Mouse (Mus musculus): ENCODE measurements around the gene Klf11.
"Not testable (repeated sequence)": the region's sequence is repeated elsewhere in the genome, so short reads cannot be mapped to it uniquely, and the experiment has no call there.

Gene Klf11

DNA sequence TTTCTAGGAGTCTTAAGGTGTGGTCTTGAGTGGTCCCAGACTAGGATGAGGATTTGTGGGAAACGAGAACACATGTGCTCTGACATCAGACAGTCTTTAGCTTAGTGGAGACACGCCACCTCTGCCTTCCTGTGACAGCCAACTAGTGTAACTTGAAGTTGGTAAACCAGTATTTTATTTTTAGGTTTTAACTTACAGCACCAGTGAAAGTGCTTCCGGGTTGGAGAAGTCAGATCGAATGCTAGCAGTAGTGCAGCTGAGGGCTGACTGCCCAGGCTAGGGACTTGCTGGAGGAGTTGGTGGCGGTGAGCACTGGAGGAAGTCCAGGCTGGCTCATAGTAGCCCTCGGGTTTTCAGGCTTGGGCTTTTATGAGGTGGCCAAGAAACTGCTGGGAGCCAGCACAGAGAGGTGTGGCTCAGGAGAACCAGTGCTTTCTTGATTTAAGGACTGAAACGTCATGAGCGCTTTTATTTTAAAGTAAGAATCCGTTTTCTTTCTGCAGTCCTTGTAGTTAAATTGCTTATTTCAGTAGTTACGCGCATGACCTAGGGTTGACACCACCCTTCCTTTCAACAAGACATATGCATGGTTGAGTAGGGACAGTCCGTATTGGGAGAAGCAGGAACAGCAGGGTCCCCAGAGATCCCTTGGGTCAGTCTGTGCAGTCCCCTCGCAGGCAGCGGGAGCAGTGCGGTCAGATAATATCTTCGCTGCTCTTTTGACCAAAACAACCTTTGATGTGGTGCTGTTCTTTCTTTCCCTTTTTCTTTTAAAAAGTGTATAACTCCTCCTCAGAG, 3.2 kb downstream of the Klf11 start:
- no peak for DNase-seq (ENCODE audit: low read depth, low spot score)

DNA sequence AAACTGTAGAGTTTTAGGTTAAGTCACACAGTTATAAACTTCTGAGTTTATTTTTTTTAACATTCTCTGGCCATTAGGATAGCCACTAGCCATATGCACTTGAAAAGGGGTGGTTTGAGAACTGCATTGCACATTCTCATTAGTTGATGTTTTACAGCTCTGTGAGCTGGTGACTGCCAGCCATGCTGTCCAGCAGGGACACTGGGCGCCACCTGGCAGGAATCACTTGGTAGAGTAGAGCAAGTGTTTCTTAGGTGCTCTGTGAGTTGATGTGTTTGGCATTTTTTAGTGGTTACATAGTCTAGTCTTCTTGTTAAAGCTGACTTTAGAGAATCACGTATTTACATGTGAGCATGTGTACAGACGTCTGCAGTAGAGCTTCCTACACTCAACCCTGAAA, 5.4 kb downstream of the Klf11 start:
- DNase-seq (ENCODE audit: low read depth, low spot score): no peak

DNA sequence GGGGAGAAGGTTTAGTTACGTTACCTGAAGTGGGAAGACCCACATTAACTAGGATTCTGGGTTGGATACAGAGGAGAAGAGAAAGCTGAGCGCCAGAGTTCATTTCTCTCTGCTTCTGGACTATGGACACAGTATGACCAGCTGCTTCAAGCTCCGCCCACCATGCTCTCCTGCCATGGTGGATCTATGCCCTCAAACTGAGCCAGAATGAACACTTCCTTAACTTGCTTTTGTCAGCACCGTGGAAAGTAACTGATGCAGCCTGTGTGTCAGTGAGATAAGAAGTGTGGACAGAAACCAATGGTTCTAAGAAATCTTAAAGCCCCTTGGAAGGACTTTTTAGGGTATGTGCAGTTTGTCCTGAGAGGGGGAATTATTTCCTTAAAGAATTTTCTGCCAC, 7.9 kb downstream of the Klf11 start:
- no peak for DNase-seq (ENCODE audit: low read depth, low spot score)

DNA sequence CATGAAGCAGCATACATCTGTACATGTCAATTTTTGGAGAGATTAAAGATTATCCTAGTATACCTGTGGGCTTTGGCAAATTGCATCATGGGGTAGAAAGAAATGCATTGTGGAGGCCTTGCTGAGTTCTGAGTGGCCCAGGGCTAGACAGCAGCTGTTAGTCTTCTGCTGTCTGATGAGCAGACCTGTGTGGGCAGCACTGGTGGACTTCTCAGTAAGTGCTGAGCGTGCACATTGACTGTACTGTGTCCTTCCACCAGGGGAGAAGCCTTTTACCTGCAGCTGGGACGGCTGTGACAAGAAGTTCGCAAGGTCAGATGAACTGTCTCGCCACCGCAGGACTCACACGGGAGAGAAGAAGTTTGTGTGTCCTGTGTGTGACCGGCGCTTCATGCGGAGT, 8.8 kb downstream of the Klf11 start:
- no peak for DNase-seq (ENCODE audit: low read depth, low spot score)

DNA sequence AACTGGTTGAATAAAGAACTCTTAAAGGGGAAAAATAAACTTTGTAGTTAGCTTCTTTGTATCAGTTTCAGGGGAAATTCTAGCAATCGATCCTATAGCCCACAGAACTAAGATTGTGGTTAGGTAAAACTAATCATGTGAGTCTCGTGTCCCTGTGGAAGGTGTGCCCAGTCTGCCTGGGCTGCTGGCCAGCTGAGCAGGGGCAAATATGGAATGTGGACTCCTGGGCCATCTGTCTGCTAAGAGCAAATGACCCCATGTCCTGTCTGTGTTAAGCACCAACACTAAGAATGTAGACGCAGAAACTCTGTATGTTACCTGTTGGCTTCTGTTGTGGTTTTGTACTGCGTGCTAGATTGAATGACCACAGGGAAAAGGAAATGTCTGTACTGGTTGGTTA, 10.0 kb downstream of the Klf11 start:
- no peak for DNase-seq (ENCODE audit: low read depth, low spot score)

- DNase-seq (ENCODE audit: low read depth, low spot score): no peak
Observed at GRCm38 (mm10) chr12:24662131-24662530, 11.1 kb downstream of the Klf11 start.

- no peak for DNase-seq (ENCODE audit: low read depth, low spot score)
Observed at GRCm38 (mm10) chr12:24680096-24680491, 29.0 kb downstream of the Klf11 start.

GRCm38 (mm10) chr12:24680492-24681285, 29.6 kb downstream of the Klf11 start:
- DNase-seq (ENCODE audit: low read depth, low spot score): no peak

- no peak for DNase-seq (ENCODE audit: low read depth, low spot score)
Observed at GRCm38 (mm10) chr12:24681286-24682023, 30.4 kb downstream of the Klf11 start, which contains the start of gene Cys1. TSS of gene Cys1 (minus strand) at chr12:24681813.

- no peak for DNase-seq (ENCODE audit: low read depth, low spot score)
Observed at GRCm38 (mm10) chr12:24682563-24682962, 31.5 kb downstream of the Klf11 start.

- DNase-seq (ENCODE audit: low read depth, low spot score): no peak
Observed at GRCm38 (mm10) chr12:24683461-24683860, 32.4 kb downstream of the Klf11 start.

DNA sequence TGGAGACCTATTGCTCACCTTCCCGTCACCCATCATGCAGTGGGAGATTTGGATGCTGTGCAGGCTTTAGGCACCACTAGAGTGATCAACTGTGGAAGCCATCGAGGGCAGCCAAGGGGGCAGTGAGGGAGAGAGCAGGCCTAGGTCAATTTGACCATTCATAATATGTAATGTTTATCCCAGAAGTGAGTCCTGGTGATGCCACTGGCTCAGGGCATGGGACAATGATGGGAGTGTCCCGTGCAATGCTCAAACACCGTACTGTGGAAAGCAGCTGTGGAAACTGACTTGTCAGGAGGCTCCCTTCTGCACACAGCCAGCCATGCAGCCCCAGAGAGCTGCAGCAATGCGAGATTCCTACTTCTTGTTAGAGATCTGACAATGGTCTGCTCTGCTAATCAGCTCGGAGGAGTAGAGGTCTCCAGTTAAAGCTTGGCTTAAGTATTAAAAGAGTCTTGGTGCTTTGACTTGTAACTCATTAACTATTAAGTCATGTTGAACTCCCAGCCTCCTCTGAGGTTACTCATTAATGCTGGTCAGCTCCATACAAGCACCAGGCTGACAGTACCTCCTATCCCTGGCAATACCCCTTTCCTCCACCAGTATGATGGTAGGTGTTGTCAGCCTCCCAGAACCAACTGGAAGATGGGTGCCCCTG, 35.1 kb downstream of the Klf11 start:
- DNase-seq (ENCODE audit: low read depth, low spot score): no peak

DNA sequence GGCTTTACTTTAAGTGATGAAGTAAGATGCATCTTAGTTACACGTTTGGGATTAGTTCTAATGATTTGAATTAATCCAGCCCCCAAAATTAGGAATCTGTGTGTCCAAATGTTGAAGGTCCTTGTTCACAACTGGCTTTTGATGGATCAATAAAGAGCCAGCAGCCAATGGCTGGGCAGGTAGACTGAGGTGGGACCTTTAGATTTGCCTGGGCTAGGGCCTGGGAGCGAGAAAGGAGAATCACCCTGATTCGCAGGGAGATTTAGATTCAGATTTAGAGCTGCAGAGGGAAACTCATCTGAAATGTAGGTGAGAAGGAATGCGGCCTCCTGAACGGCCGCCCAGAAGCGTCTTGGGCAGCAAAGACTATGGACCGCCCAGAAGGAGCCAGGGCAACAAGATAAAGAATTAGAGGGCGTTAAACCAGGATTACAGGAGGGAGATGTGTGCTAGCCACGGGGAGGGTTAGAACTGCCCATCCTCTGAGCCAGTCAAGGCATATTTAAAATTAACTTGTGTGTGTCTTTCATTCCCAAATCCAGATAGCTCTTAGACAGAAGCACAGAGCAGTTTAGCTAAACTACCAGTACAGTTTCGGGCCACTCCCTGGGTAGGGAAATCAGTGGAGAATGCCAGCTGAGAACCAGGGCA, 35.7 kb downstream of the Klf11 start:
- DNase-seq (ENCODE audit: low read depth, low spot score): no peak

DNA sequence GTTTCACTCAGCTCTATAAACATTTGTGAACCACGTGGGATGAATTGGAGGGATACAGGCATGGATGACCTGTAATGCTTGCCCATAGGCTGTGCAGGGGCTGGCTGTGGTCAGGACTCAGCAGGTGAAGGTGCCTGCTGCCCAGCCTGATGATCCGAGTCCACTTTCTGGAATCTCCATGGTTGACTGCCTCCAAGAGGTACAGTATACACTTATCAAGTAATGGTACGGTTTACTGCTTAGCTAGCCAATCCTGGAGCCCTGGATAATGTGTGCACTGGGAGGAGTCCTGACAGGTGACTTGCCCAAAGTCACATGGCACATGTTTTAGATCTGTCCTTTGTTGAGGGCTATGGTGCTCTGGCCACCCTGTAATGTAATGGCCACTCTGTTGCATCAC, 39.3 kb downstream of the Klf11 start:
- no peak for DNase-seq (ENCODE audit: low read depth, low spot score)

- DNase-seq (ENCODE audit: low read depth, low spot score): no peak
Observed at GRCm38 (mm10) chr12:24696500-24697483, 45.7 kb downstream of the Klf11 start.

- no peak for DNase-seq (ENCODE audit: low read depth, low spot score)
Observed at GRCm38 (mm10) chr12:24697484-24698204, 46.6 kb downstream of the Klf11 start.

GRCm38 (mm10) chr12:24698514-24698913, 47.4 kb downstream of the Klf11 start:
- no peak for DNase-seq (ENCODE audit: low read depth, low spot score)

- no peak for DNase-seq (ENCODE audit: low read depth, low spot score)
Observed at GRCm38 (mm10) chr12:24699578-24699977, 48.5 kb downstream of the Klf11 start.

GRCm38 (mm10) chr12:24701621-24702020, 50.5 kb downstream of the Klf11 start:
- DNase-seq (ENCODE audit: low read depth, low spot score): not testable (repeated sequence)
